Mouse (Mus musculus): ENCODE results near the gene Gnl2. TPM values are rescaled to one million over a fixed set of nuclear protein-coding genes. Genes with fewer than 3 reads are reported as not detected.
A peak's percentile ranks its signal among the peaks of the same experiment; 100 is the strongest.

Gnl2 gene
- total RNA-seq, 1 experiment: 77.8 TPM

- Histone ChIP-seq H3K9ac (ENCODE audit: insufficient read depth, low read depth, low read length, poor library complexity, severe bottlenecking) (no peak overlapping the region), H3K9me3 (ENCODE audit: control insufficient read depth, insufficient read depth, low read depth, low read length) (no peaks in the 10 kb centered on the region), H3K27ac (ENCODE audit: insufficient read depth, low read depth, low read length, poor library complexity, severe bottlenecking) (no peak overlapping the region), H3K4me3 (ENCODE audit: insufficient read depth in 1 of 2, low read depth in 1 of 2, low read length in 2 of 2, poor library complexity in 1 of 2, severe bottlenecking in 1 of 2) (no peak overlapping the region), H3K4me1 (ENCODE audit: control insufficient read depth in 2 of 2, insufficient read depth in 2 of 2, low read length in 2 of 2, poor library complexity in 1 of 2) (peaks cover 0 to 2% of the 10 kb centered on the region in 2 experiments; a peak in 1 of 4 replicates), H3K36me3 (ENCODE audit: control insufficient read depth, insufficient read depth, low read length, poor library complexity, severe bottlenecking) (peaks cover 14% of the 10 kb centered on the region)
- no peak for TF ChIP-seq HCFC1 (IDR thresholded peaks at IDR 0.05; ENCODE audit: borderline replicate concordance, insufficient read depth, low read length)
- no peak for TF ChIP-seq ZNF384 (IDR thresholded peaks at IDR 0.05; ENCODE audit: low read depth, low read length)
- TF ChIP-seq CHD2 (IDR thresholded peaks at IDR 0.05; ENCODE audit: low read depth, low read length): no peak
- DNase-seq (ENCODE audit: low read depth, low spot score): no peak
- in situ Hi-C loops (cut with MboI; ENCODE audit: low sequenced_read_pairs in 2 of 2, unreplicated experiment in 2 of 2): no loop called here
Observed at GRCm38 (mm10) chr4:125093031-125093430, 76.6 kb downstream of the Gnl2 start.

GRCm38 (mm10) chr4:125096066-125096465, 79.7 kb downstream of the Gnl2 start:
- Histone ChIP-seq H3K36me3 (ENCODE audit: control insufficient read depth, insufficient read depth, low read length, poor library complexity, severe bottlenecking) (peaks cover 7% of the 10 kb centered on the region; the same call in 1 of the 2 replicates), H3K27ac (ENCODE audit: insufficient read depth, low read depth, low read length, poor library complexity, severe bottlenecking) (no peak overlapping the region), H3K4me3 (ENCODE audit: insufficient read depth in 1 of 2, low read depth in 1 of 2, low read length in 2 of 2, poor library complexity in 1 of 2, severe bottlenecking in 1 of 2) (no peak overlapping the region), H3K4me1 (ENCODE audit: control insufficient read depth in 2 of 2, insufficient read depth in 2 of 2, low read length in 2 of 2, poor library complexity in 1 of 2) (peaks cover 0 to 5% of the 10 kb centered on the region in 2 experiments; a peak in 2 of 4 replicates), H3K9ac (ENCODE audit: insufficient read depth, low read depth, low read length, poor library complexity, severe bottlenecking) (no peak overlapping the region), H3K9me3 (ENCODE audit: control insufficient read depth, insufficient read depth, low read depth, low read length) (no peaks in the 10 kb centered on the region)
- in situ Hi-C loops (cut with MboI; ENCODE audit: low sequenced_read_pairs in 2 of 2, unreplicated experiment in 2 of 2): no loop called here
- no peak for TF ChIP-seq ZNF384 (IDR thresholded peaks at IDR 0.05; ENCODE audit: low read depth, low read length)
- TF ChIP-seq HCFC1 (IDR thresholded peaks at IDR 0.05; ENCODE audit: borderline replicate concordance, insufficient read depth, low read length): no peak
- no peak for TF ChIP-seq CHD2 (IDR thresholded peaks at IDR 0.05; ENCODE audit: low read depth, low read length)
- no peak for TF ChIP-seq ZC3H11A (IDR thresholded peaks at IDR 0.05; ENCODE audit: borderline replicate concordance, low read depth, low read length)
- TF ChIP-seq MAFK (IDR thresholded peaks at IDR 0.05; ENCODE audit: insufficient read depth, low read depth, low read length): no peak
- no peak for DNase-seq (ENCODE audit: low read depth, low spot score)

- Histone ChIP-seq H3K9me3 (ENCODE audit: control insufficient read depth, insufficient read depth, low read depth, low read length) (no peaks in the 10 kb centered on the region), H3K4me3 (ENCODE audit: insufficient read depth in 1 of 2, low read depth in 1 of 2, low read length in 2 of 2, poor library complexity in 1 of 2, severe bottlenecking in 1 of 2) (no peak overlapping the region), H3K4me1 (ENCODE audit: control insufficient read depth in 2 of 2, insufficient read depth in 2 of 2, low read length in 2 of 2, poor library complexity in 1 of 2) (peaks cover 0 to 7% of the 10 kb centered on the region in 2 experiments; a peak in 2 of 4 replicates), H3K27ac (ENCODE audit: insufficient read depth, low read depth, low read length, poor library complexity, severe bottlenecking) (no peak overlapping the region), H3K9ac (ENCODE audit: insufficient read depth, low read depth, low read length, poor library complexity, severe bottlenecking) (no peak overlapping the region; the same call in 1 of the 2 replicates), H3K36me3 (ENCODE audit: control insufficient read depth, insufficient read depth, low read length, poor library complexity, severe bottlenecking) (peaks cover 2% of the 10 kb centered on the region; the same call in 1 of the 2 replicates)
- in situ Hi-C loops (cut with MboI; ENCODE audit: low sequenced_read_pairs in 2 of 2, unreplicated experiment in 2 of 2): no loop called here
- DNase-seq (ENCODE audit: low read depth, low spot score): no peak
- TF ChIP-seq CHD2 (IDR thresholded peaks at IDR 0.05; ENCODE audit: low read depth, low read length) (no peak), ZNF384 (IDR thresholded peaks at IDR 0.05; ENCODE audit: low read depth, low read length) (no peak), MAFK (IDR thresholded peaks at IDR 0.05; ENCODE audit: insufficient read depth, low read depth, low read length) (no peak), HCFC1 (IDR thresholded peaks at IDR 0.05; ENCODE audit: borderline replicate concordance, insufficient read depth, low read length) (no peak), ZC3H11A (IDR thresholded peaks at IDR 0.05; ENCODE audit: borderline replicate concordance, low read depth, low read length) (no peak)
Observed at GRCm38 (mm10) chr4:125097412-125097811, 81.0 kb downstream of the Gnl2 start.

- peaks cover 0 to 7% of the 10 kb centered on the region in 2 experiments; a peak in 2 of 4 replicates for H3K4me1 ChIP-seq (ENCODE audit: control insufficient read depth in 2 of 2, insufficient read depth in 2 of 2, low read length in 2 of 2, poor library complexity in 1 of 2)
- no peak overlapping the region for H3K27ac ChIP-seq (ENCODE audit: insufficient read depth, low read depth, low read length, poor library complexity, severe bottlenecking)
- TF ChIP-seq CHD2 (IDR thresholded peaks at IDR 0.05; ENCODE audit: low read depth, low read length) (no peak), ZC3H11A (IDR thresholded peaks at IDR 0.05; ENCODE audit: borderline replicate concordance, low read depth, low read length) (peak; percentile 56)
- peak; percentile 94 for DNase-seq (ENCODE audit: low read depth, low spot score)
- H3K9ac ChIP-seq (ENCODE audit: insufficient read depth, low read depth, low read length, poor library complexity, severe bottlenecking): no peak overlapping the region
- in situ Hi-C loops (cut with MboI; ENCODE audit: low sequenced_read_pairs in 2 of 2, unreplicated experiment in 2 of 2): no loop called here
- no peaks in the 10 kb centered on the region for H3K9me3 ChIP-seq (ENCODE audit: control insufficient read depth, insufficient read depth, low read depth, low read length)
- peaks cover 2% of the 10 kb centered on the region; the same call in 1 of the 2 replicates for H3K36me3 ChIP-seq (ENCODE audit: control insufficient read depth, insufficient read depth, low read length, poor library complexity, severe bottlenecking)
- no peak overlapping the region for H3K4me3 ChIP-seq (ENCODE audit: insufficient read depth in 1 of 2, low read depth in 1 of 2, low read length in 2 of 2, poor library complexity in 1 of 2, severe bottlenecking in 1 of 2)
Observed at GRCm38 (mm10) chr4:125099458-125099857, 83.1 kb downstream of the Gnl2 start.

GRCm38 (mm10) chr4:125101334-125101733, 84.9 kb downstream of the Gnl2 start:
- DNase-seq (ENCODE audit: low read depth, low spot score): no peak
- no peak overlapping the region for H3K27ac ChIP-seq (ENCODE audit: insufficient read depth, low read depth, low read length, poor library complexity, severe bottlenecking)
- in situ Hi-C loops (cut with MboI; ENCODE audit: low sequenced_read_pairs in 2 of 2, unreplicated experiment in 2 of 2): no loop called here
- peaks cover 0 to 12% of the 10 kb centered on the region in 2 experiments; a peak in 2 of 4 replicates for H3K4me1 ChIP-seq (ENCODE audit: control insufficient read depth in 2 of 2, insufficient read depth in 2 of 2, low read length in 2 of 2, poor library complexity in 1 of 2)
- H3K9me3 ChIP-seq (ENCODE audit: control insufficient read depth, insufficient read depth, low read depth, low read length): no peaks in the 10 kb centered on the region
- no peak overlapping the region for H3K9ac ChIP-seq (ENCODE audit: insufficient read depth, low read depth, low read length, poor library complexity, severe bottlenecking)
- TF ChIP-seq MAFK (IDR thresholded peaks at IDR 0.05; ENCODE audit: insufficient read depth, low read depth, low read length) (no peak), ZC3H11A (IDR thresholded peaks at IDR 0.05; ENCODE audit: borderline replicate concordance, low read depth, low read length) (no peak), ZNF384 (IDR thresholded peaks at IDR 0.05; ENCODE audit: low read depth, low read length) (no peak)
- H3K36me3 ChIP-seq (ENCODE audit: control insufficient read depth, insufficient read depth, low read length, poor library complexity, severe bottlenecking): peaks cover 5% of the 10 kb centered on the region; the same call in 1 of the 2 replicates
- H3K4me3 ChIP-seq (ENCODE audit: insufficient read depth in 1 of 2, low read depth in 1 of 2, low read length in 2 of 2, poor library complexity in 1 of 2, severe bottlenecking in 1 of 2): no peak overlapping the region

Other genes with a start within 250 kb of the Gnl2 start
- gene Mtf1, start 214.5 kb upstream of the Gnl2 start, total RNA-seq (2012; rRNA removed): 10.1 and 15.4 TPM in 2 replicates
- gene Yrdc, start 165.9 kb upstream of the Gnl2 start, total RNA-seq (2012; rRNA removed): 82.7 and 85.3 TPM in 2 replicates
- 21.4 and 25.8 TPM in 2 replicates for gene 1110065P20Rik, start 165.4 kb upstream of the Gnl2 start, total RNA-seq (2012; rRNA removed)
- gene Maneal, start 154.4 kb upstream of the Gnl2 start, total RNA-seq (2012; rRNA removed): 5.4 and 10.5 TPM in 2 replicates
- gene Epha10, start 135.7 kb upstream of the Gnl2 start, total RNA-seq (2012; rRNA removed): 0.54 and 0.95 TPM in 2 replicates
- gene 9930104L06Rik, start 79.5 kb upstream of the Gnl2 start, total RNA-seq (2012; rRNA removed): 23.8 and 32.6 TPM in 2 replicates
- gene Cdca8, start 77.3 kb upstream of the Gnl2 start, total RNA-seq (2012; rRNA removed): 83.5 and 96.1 TPM in 2 replicates
- gene Rspo1, start 30.2 kb upstream of the Gnl2 start, total RNA-seq (2012; rRNA removed): 3.3 and 4.2 TPM in 2 replicates
- 0.16 TPM in 1 of 2 replicates, not detected in the other for gene Dnali1, start 49.1 kb downstream of the Gnl2 start, total RNA-seq (2012; rRNA removed)
- gene Snip1, start 50.1 kb downstream of the Gnl2 start, total RNA-seq (2012; rRNA removed): 19.8 and 25.1 TPM in 2 replicates
- gene Meaf6, start 68.5 kb downstream of the Gnl2 start, total RNA-seq (2012; rRNA removed): 20.6 and 25.0 TPM in 2 replicates
- gene Zc3h12a, start 111.3 kb downstream of the Gnl2 start, total RNA-seq (2012; rRNA removed): 4.9 and 10.4 TPM in 2 replicates